Mouse (Mus musculus) embryonic facial prominence, embryonic 11.5 days (tissue): ENCODE data around the gene Dapk1. TPM values are rescaled to one million over a fixed set of nuclear protein-coding genes. Genes with fewer than 3 reads are reported as not detected.

ENCODE experiments used
- ATAC-seq: fragments of 200-750 bp; cut with Nextera tagmentation; replicated peaks from 2 replicates; pipeline ENCODE4 v1.8.0; 2017; ENCODE audit warnings: low read depth; ENCODE audit not compliant: insufficient number of reproducible peaks, low FRiP score, low TSS enrichment
- DNase-seq: peaks from one replicate; pipeline ENCODE4 v3.0.0-alpha.2; 2015; ENCODE audit warnings: low spot score
- H3K27ac ChIP-seq: fragments of 300-500 bp; sonication (generic); replicated peaks from 2 replicates; pipeline ENCODE4 v1.5.1; 2014; ENCODE audit warnings: mild to moderate bottlenecking, low read depth, low read length, control low read depth
- H3K27me3 ChIP-seq: fragments of 300-500 bp; sonication (generic); 2 replicates; pipeline ENCODE4 v1.6.1; 2014; ENCODE audit warnings: mild to moderate bottlenecking, low read length, moderate library complexity, mixed read lengths; ENCODE audit not compliant: control insufficient read depth, insufficient read depth
- H3K36me3 ChIP-seq: fragments of 300-500 bp; sonication (generic); replicated peaks from 2 replicates; pipeline ENCODE4 v1.6.1; 2014; ENCODE audit warnings: low read depth, mild to moderate bottlenecking, low read length, moderate library complexity, mixed read lengths; ENCODE audit not compliant: control insufficient read depth, insufficient read depth
- H3K4me1 ChIP-seq: fragments of 300-500 bp; sonication (generic); 2 replicates; pipeline ENCODE4 v1.6.1; 2014; ENCODE audit warnings: low read length, mixed read lengths; ENCODE audit not compliant: control insufficient read depth, insufficient read depth
- H3K4me2 ChIP-seq: fragments of 300-500 bp; sonication (generic); 2 replicates; pipeline ENCODE4 v1.6.1; 2014; ENCODE audit warnings: low read depth, mild to moderate bottlenecking, control low read depth, low read length, moderate library complexity
- H3K4me3 ChIP-seq: fragments of 300-500 bp; sonication (generic); 2 replicates; pipeline ENCODE4 v1.5.1; 2014; ENCODE audit warnings: low read depth, low read length, control low read depth
- H3K9ac ChIP-seq: fragments of 300-500 bp; sonication (generic); replicated peaks from 2 replicates; pipeline ENCODE4 v1.6.1; 2014; ENCODE audit warnings: mild to moderate bottlenecking, control low read depth, low read length
- H3K9me3 ChIP-seq: fragments of 300-500 bp; sonication (generic); replicated peaks from 2 replicates; pipeline ENCODE4 v1.6.1; 2016; ENCODE audit warnings: mild to moderate bottlenecking, low read length, inconsistent platforms, mixed read lengths; ENCODE audit not compliant: control insufficient read depth
- WGBS: fragments of 180-500 bp; shearing (Covaris S2); extraction: QIAGEN DNeasy Blood & Tissue Kit; methylation state at CpG from one replicate; pipeline ENCODE4 v1.1.7; 2014; 5-methylcytosine and 5-hydroxymethylcytosine counted together
- polyA plus RNA-seq: library from polyadenylated mRNA; unstranded; fragments of >200 nt; fragmentation: Nextera tagmentation; extraction: Ambion mirVana; gene quantifications from 2 replicates; pipeline ENCODE4 v1.2.1, GENCODE M21; 2014

Gene Dapk1
- polyA plus RNA-seq, 1 experiment from 2014 or later: 15.1 TPM

GRCm38 (mm10) chr13:60761161-60761560 is 159.4 kb downstream of the Dapk1 start:
- Histone ChIP-seq H3K4me2 (no peak overlapping the region), H3K9me3 (no peaks in the 10 kb centered on the region), H3K4me3 (no peak overlapping the region), H3K27me3 (no peaks in the 10 kb centered on the region), H3K4me1 (no peaks in the 10 kb centered on the region), H3K9ac (no peak overlapping the region), H3K36me3 (peaks cover 6% of the 10 kb centered on the region), H3K27ac (no peak overlapping the region)
- DNase-seq (no peak), ATAC-seq (0 out of 2 replicates have a peak, but pooled peaks have one; percentile 23)
- WGBS: 93% methylated on average over 17 of the region's 17 CpGs

- no peak overlapping the region for H3K4me3 ChIP-seq
- DNase-seq (no peak), ATAC-seq (no peak)
- no peak overlapping the region for H3K4me2 ChIP-seq
- H3K27ac ChIP-seq: no peak overlapping the region
- WGBS: 85% methylated on average over 3 of the region's 3 CpGs
- H3K27me3 ChIP-seq: no peaks in the 10 kb centered on the region
- H3K9me3 ChIP-seq: no peaks in the 10 kb centered on the region
- H3K4me1 ChIP-seq: no peaks in the 10 kb centered on the region
- no peak overlapping the region for H3K9ac ChIP-seq
- no peaks in the 10 kb centered on the region for H3K36me3 ChIP-seq
Measured at GRCm38 (mm10) chr13:60780534-60780933, 178.8 kb downstream of the Dapk1 start.

- WGBS: 86% methylated on average over 7 of the region's 7 CpGs
- H3K9ac ChIP-seq: no peak overlapping the region
- ATAC-seq (no peak), DNase-seq (no peak)
- H3K27me3 ChIP-seq: no peaks in the 10 kb centered on the region
- no peaks in the 10 kb centered on the region for H3K9me3 ChIP-seq
- H3K27ac ChIP-seq: no peak overlapping the region
- no peak overlapping the region for H3K4me2 ChIP-seq
- no peaks in the 10 kb centered on the region for H3K36me3 ChIP-seq
- H3K4me1 ChIP-seq: no peaks in the 10 kb centered on the region
- no peak overlapping the region for H3K4me3 ChIP-seq
Measured at GRCm38 (mm10) chr13:60783301-60783700, 181.6 kb downstream of the Dapk1 start.

- H3K27me3 ChIP-seq: no peaks in the 10 kb centered on the region
- no peak for ATAC-seq
- H3K9ac ChIP-seq: no peak within 1 kb of the TSS
Measured at GRCm38 (mm10) chr13:60786264-60786663, 184.5 kb downstream of the Dapk1 start, which contains the start of gene BC051665. Gene BC051665, minus strand, starts transcription at chr13:60786364.

GRCm38 (mm10) chr13:60789466-60789865 is 187.7 kb downstream of the Dapk1 start:
- Histone ChIP-seq H3K4me2 (no peak overlapping the region), H3K27me3 (no peaks in the 10 kb centered on the region), H3K4me3 (no peak overlapping the region), H3K9ac (no peak overlapping the region), H3K27ac (no peak overlapping the region), H3K9me3 (no peaks in the 10 kb centered on the region), H3K4me1 (no peaks in the 10 kb centered on the region), H3K36me3 (no peaks in the 10 kb centered on the region)
- no peak for DNase-seq
- no peak for ATAC-seq
- WGBS: 60% methylated on average over 1 of the region's 1 CpGs

More at GRCm38 (mm10) chr13:60786264-60786663, 184.5 kb downstream of the Dapk1 start, which contains the start of gene BC051665:
- Histone ChIP-seq H3K4me3 (no peak within 1 kb of the TSS), H3K27ac (no peak within 1 kb of the TSS), H3K36me3 (no peaks in the 10 kb centered on the region), H3K4me1 (no peaks in the 10 kb centered on the region), H3K4me2 (no peak within 1 kb of the TSS), H3K9me3 (no peaks in the 10 kb centered on the region)
- DNase-seq: no peak

GRCm38 (mm10) chr13:60802749-60803148 is 201.0 kb downstream of the Dapk1 start, which contains the start of gene Ctsll3:
Gene Ctsll3, minus strand, starts transcription at chr13:60802849.
- Histone ChIP-seq H3K4me2 (no peak within 1 kb of the TSS), H3K9ac (no peak within 1 kb of the TSS), H3K9me3 (no peaks in the 10 kb centered on the region), H3K4me1 (no peaks in the 10 kb centered on the region), H3K27me3 (no peaks in the 10 kb centered on the region), H3K27ac (no peak within 1 kb of the TSS), H3K4me3 (no peak within 1 kb of the TSS), H3K36me3 (no peaks in the 10 kb centered on the region)
- ATAC-seq: no peak
- 67% methylated on average over 1 of the region's 1 CpGs for WGBS
- DNase-seq: no peak

- no peak overlapping the region for H3K4me2 ChIP-seq
- H3K4me1 ChIP-seq: no peaks in the 10 kb centered on the region
- no peak overlapping the region for H3K4me3 ChIP-seq
- 74% methylated on average over 2 of the region's 2 CpGs for WGBS
- no peaks in the 10 kb centered on the region for H3K36me3 ChIP-seq
- DNase-seq (no peak), ATAC-seq (no peak)
- H3K9ac ChIP-seq: no peak overlapping the region
- H3K27me3 ChIP-seq: no peaks in the 10 kb centered on the region
- no peaks in the 10 kb centered on the region for H3K9me3 ChIP-seq
- H3K27ac ChIP-seq: no peak overlapping the region
Measured at GRCm38 (mm10) chr13:60809690-60810089, 207.9 kb downstream of the Dapk1 start.

- Histone ChIP-seq H3K4me3 (no peak overlapping the region), H3K4me2 (no peak overlapping the region), H3K9me3 (no peaks in the 10 kb centered on the region), H3K36me3 (no peaks in the 10 kb centered on the region), H3K4me1 (no peaks in the 10 kb centered on the region), H3K9ac (no peak overlapping the region), H3K27ac (no peak overlapping the region), H3K27me3 (no peaks in the 10 kb centered on the region)
- ATAC-seq (no peak), DNase-seq (no peak)
- 91% methylated on average over 6 of the region's 6 CpGs for WGBS
Measured at GRCm38 (mm10) chr13:60812768-60813167, 211.0 kb downstream of the Dapk1 start.
